ENCODE assay signal across 35 mouse cellular contexts in the genomic region with DNA sequence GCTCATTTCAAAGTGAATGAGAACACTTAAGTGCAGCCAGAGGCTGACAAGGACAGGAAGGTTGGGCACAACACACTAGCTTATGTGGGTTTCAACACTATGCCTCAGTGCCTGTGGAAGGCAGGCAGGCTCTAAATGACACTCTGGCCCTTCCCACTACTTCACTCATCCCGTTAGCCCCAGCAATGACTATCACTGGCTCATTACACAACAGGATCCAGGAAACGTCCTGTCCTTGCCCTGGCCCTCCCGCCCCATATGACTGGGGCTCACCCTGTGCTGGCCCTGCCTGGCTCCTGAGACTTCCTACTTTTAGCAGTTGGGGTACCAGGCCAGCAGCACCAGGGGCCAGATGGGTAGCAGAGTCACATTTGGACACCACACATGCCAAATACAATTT. TPM values are rescaled to one million over a fixed set of nuclear protein-coding genes. Genes with fewer than 3 reads are reported as not detected.
A peak's percentile ranks its signal among the peaks of the same experiment; 100 is the strongest.
DNase-seq lines count a peak whose midpoint lies in the region; ATAC-seq and TF ChIP-seq lines count a peak whose summit lies in the region.
"Had no signal": no experiment of that assay in that cellular context is flagged by ENCODE, and none has a peak within 500 bp of the region (broad histone marks: within the 10 kb centered on the region; RNA-seq: fewer than 3 reads in every experiment).

No protein-coding gene starts in this region.

- no peak overlapping the region for H3K4me2 ChIP-seq in kidney, embryonic 16.5 days (replicated peaks; ENCODE audit: low read depth, low read length)
- H3K4me2 ChIP-seq: embryonic facial prominence, embryonic 13.5 days; heart, embryonic 13.5 days; hindbrain, embryonic 13.5 days; neural tube, embryonic 13.5 days had no signal

- no peaks in the 10 kb centered on the region for H3K4me1 ChIP-seq in heart, adult 2 months (ENCODE audit: control insufficient read depth, insufficient read depth, low read length)
- H3K4me1 ChIP-seq in kidney, embryonic 16.5 days (ENCODE audit: insufficient read depth, low read length) = no peaks in the 10 kb centered on the region
- H3K4me1 ChIP-seq: embryonic facial prominence, embryonic 13.5 days; hindbrain, embryonic 13.5 days; neural tube, embryonic 13.5 days had no signal

- TF ChIP-seq EP300 in heart, adult 2 months (IDR thresholded peaks at IDR 0.05; ENCODE audit: insufficient read depth, low read depth, low read length) = no peak

- TF ChIP-seq CTCF in heart, adult 2 months (IDR thresholded peaks at IDR 0.05) = no peak

- intact Hi-C loops in heart, adult 2 months (cut with DNase I) = no loop called here

- no peak overlapping the region for H3K9ac ChIP-seq in heart, adult 2 months (ENCODE audit: low read depth, low read length)
- no peak overlapping the region for H3K9ac ChIP-seq in kidney, embryonic 16.5 days (replicated peaks; ENCODE audit: low read length)
- H3K9ac ChIP-seq: embryonic facial prominence, embryonic 13.5 days; heart, embryonic 13.5 days; hindbrain, embryonic 13.5 days; liver, embryonic 14.5 days; neural tube, embryonic 13.5 days had no signal

- no peaks in the 10 kb centered on the region for H3K9me3 ChIP-seq in kidney, embryonic 16.5 days (ENCODE audit: low read length)
- H3K9me3 ChIP-seq: embryonic facial prominence, embryonic 13.5 days; heart, embryonic 13.5 days; hindbrain, embryonic 13.5 days; neural tube, embryonic 13.5 days had no signal

- peak; percentile 100 for ATAC-seq in granulocyte monocyte progenitor cell, adult 5-6 weeks (replicated peaks; ENCODE audit: poor library complexity, severe bottlenecking)
- ATAC-seq in kidney, embryonic 16.5 days (ENCODE audit: low FRiP score, low TSS enrichment) = no peak
- ATAC-seq: CD4-positive, CD25-positive, alpha-beta regulatory T cell, adult 4 months; forebrain, embryonic 14.5 days; midbrain, embryonic 16.5 days had no signal

- no peak overlapping the region for H3K27ac ChIP-seq in heart, adult 2 months
- no peak overlapping the region for H3K27ac ChIP-seq in kidney, embryonic 16.5 days (ENCODE audit: low read length)
- H3K27ac ChIP-seq: embryonic facial prominence, embryonic 13.5 days; heart, embryonic 13.5 days; hindbrain, embryonic 13.5 days; kidney, postnatal 0 days; liver, embryonic 14.5 days; neural tube, embryonic 13.5 days had no signal

- no peaks in the 10 kb centered on the region for H3K27me3 ChIP-seq in heart, adult 2 months (ENCODE audit: control insufficient read depth, insufficient read depth, low read length)
- H3K27me3 ChIP-seq in kidney, embryonic 16.5 days (ENCODE audit: insufficient read depth, low read length) = peaks cover 4% of the 10 kb centered on the region; the same call in 1 of the 2 replicates
- H3K27me3 ChIP-seq: embryonic facial prominence, embryonic 13.5 days; heart, embryonic 13.5 days; hindbrain, embryonic 13.5 days; neural tube, embryonic 13.5 days had no signal

- no peaks in the 10 kb centered on the region for H3K36me3 ChIP-seq in heart, adult 2 months (ENCODE audit: control insufficient read depth, insufficient read depth, low read length)
- no peaks in the 10 kb centered on the region for H3K36me3 ChIP-seq in kidney, embryonic 16.5 days (ENCODE audit: insufficient read depth, low read length)
- H3K36me3 ChIP-seq: embryonic facial prominence, embryonic 13.5 days; heart, embryonic 13.5 days; hindbrain, embryonic 13.5 days; neural tube, embryonic 13.5 days had no signal

- TF ChIP-seq POLR2A in heart, adult 2 months (IDR thresholded peaks at IDR 0.05; ENCODE audit: insufficient read depth, low read depth, low read length) = no peak

- H3K79me2 ChIP-seq in heart, adult 2 months (replicated peaks; ENCODE audit: control insufficient read depth, insufficient read depth, low read length) = no peaks in the 10 kb centered on the region

- DNase-seq in adrenal gland, postnatal 14 days = peak; percentile 6
- no peak for DNase-seq in adrenal gland, postnatal 10 days
- peak; percentile 19 to 29 for DNase-seq in heart, adult 2 months
- no peak for DNase-seq in heart, postnatal 4 days
- DNase-seq in 416B (ENCODE audit: low read depth) = peak; percentile 57
- no peak for DNase-seq in kidney, adult 11 months
- DNase-seq: adrenal gland, adult 8-10 months; cerebellum, adult 2 months; cerebellum, postnatal 25 days; embryo, embryonic 11 days; kidney, adult 18-20 months; layer of hippocampus, adult 9-11 months; lung, postnatal 10 days; retina, postnatal 1 day; right cerebral cortex, postnatal 25 days had no signal

- no peak overlapping the region for H3K4me3 ChIP-seq in heart, adult 2 months
- H3K4me3 ChIP-seq in kidney, embryonic 16.5 days (ENCODE audit: low read length) = no peak overlapping the region
- H3K4me3 ChIP-seq: embryonic facial prominence, embryonic 13.5 days; erythroblast, embryonic 14.5 days; heart, embryonic 13.5 days; hindbrain, embryonic 13.5 days; myocyte; neural tube, embryonic 13.5 days had no signal

- WGBS in heart, adult 2 months = 25% methylated on average over 3 of the region's 3 CpGs
- 41% methylated on average over 3 of the region's 3 CpGs for WGBS in kidney, embryonic 16.5 days

RNA-seq across cellular contexts. Expression of gene Mospd1, which starts 12.8 kb away (rescaled TPM):
- total RNA-seq in adrenal gland, postnatal 14 days (2021) = 25.5 and 27.0 TPM in 2 replicates
- 10 to 100 TPM; 25.7 to 29.2 TPM for total RNA-seq in adrenal gland, postnatal 10 days (2021)
- total RNA-seq in heart, adult 2 months (2021) = 10 to 100 TPM; 32.0 to 41.9 TPM
- 8.6 and 18.1 TPM in 2 replicates for polyA plus RNA-seq in heart, adult 2 months (2012; rRNA removed)
- total RNA-seq in heart, postnatal 4 days (2021) = 10 to 100 TPM; 34.9 to 38.8 TPM
- total RNA-seq in granulocyte monocyte progenitor cell, adult 5-6 weeks (2014; fragmentation: Nextera tagmentation) = 17.1 and 26.1 TPM in 2 replicates
- 24.8 and 27.5 TPM in 2 replicates for total RNA-seq in granulocyte monocyte progenitor cell, adult 5-6 weeks (2017)
- 40.2 and 40.4 TPM in 2 replicates for polyA plus RNA-seq in kidney, embryonic 16.5 days (2015; fragmentation: Nextera tagmentation; extraction: Ambion mirVana)

RNA-seq across cellular contexts. Expression of gene Etd, which starts 51.6 kb away (rescaled TPM):
- total RNA-seq in adrenal gland, postnatal 14 days (2021) = not detected in 2 replicates
- total RNA-seq in adrenal gland, postnatal 10 days (2021) = not detected
- not detected for total RNA-seq in heart, adult 2 months (2021)
- polyA plus RNA-seq in heart, adult 2 months (2012; rRNA removed) = not detected in 2 replicates
- total RNA-seq in heart, postnatal 4 days (2021) = not detected
- not detected in 2 replicates for total RNA-seq in granulocyte monocyte progenitor cell, adult 5-6 weeks (2014; fragmentation: Nextera tagmentation)
- total RNA-seq in granulocyte monocyte progenitor cell, adult 5-6 weeks (2017) = not detected in 2 replicates
- polyA plus RNA-seq in kidney, embryonic 16.5 days (2015; fragmentation: Nextera tagmentation; extraction: Ambion mirVana) = 0.37 TPM in 1 of 2 replicates, not detected in the other
- total RNA-seq: adrenal gland, adult 8-10 months; heart, postnatal 14 days; left cerebral cortex, adult 18-20 months; left cerebral cortex, postnatal 36 days had no signal
- polyA plus RNA-seq: CD4-positive, CD25-positive, alpha-beta regulatory T cell, adult 4 months; cerebellum, adult 2 months; embryonic facial prominence, embryonic 13.5 days; erythroblast, embryonic 14.5 days; forebrain, embryonic 14.5 days; heart, embryonic 13.5 days; hindbrain, embryonic 13.5 days; kidney, postnatal 0 days; large intestine, adult 2 months; limb, embryonic 14.5 days; liver, embryonic 14.5 days; midbrain, embryonic 16.5 days; myocyte; neural tube, embryonic 13.5 days; spleen, adult 2 months; urinary bladder, adult 2 months had no signal

Comparison
In these comparisons a context has a peak if more than half of its experiments do, and no peak if none do; other contexts are left out.
1. DNase-seq: peak in adrenal gland, postnatal 14 days (single experiment), heart, adult 2 months (2 of 2) and 416B (single experiment); none in adrenal gland, postnatal 10 days (single experiment), heart, postnatal 4 days (single experiment) and kidney, adult 11 months (single experiment).